Comparison of ENCODE assay signal across 24 mouse cellular contexts in the genomic region with DNA sequence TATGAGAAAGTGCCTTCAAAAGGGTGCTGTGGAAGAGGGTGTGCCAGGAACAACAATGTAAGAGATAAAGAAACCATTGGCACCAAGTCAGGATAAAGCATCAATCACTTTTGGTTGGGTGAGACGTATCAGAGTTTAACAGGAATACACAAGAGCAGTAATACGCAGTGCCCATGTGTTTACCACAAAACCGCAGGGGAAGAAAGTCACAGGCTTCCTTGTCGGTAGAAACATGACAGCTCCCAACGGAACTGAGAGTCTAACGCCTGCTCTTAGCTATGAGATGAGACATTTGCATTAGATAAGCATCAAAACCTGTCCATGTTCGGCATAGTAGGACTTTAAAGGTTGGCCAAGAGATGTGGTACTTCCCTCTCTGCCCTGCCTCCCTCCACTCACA. TPM values are rescaled to one million over a fixed set of nuclear protein-coding genes. Genes with fewer than 3 reads are reported as not detected.
DNase-seq lines count a peak whose midpoint lies in the region; ATAC-seq lines count a peak whose summit lies in the region.
"Had no signal": no experiment of that assay in that cellular context is flagged by ENCODE, and none has a peak within 500 bp of the region (broad histone marks: within the 10 kb centered on the region; RNA-seq: fewer than 3 reads in every experiment).

No protein-coding gene starts in this region.

- peak; percentile 43 for DNase-seq in T-cell, adult 2 months (ENCODE audit: low spot score)
- peak; percentile 35 for DNase-seq in thymus, postnatal 0 days (ENCODE audit: low spot score)
- no peak for DNase-seq in kidney, postnatal 10 days
- no peak for DNase-seq in spleen, adult 12 weeks (ENCODE audit: low spot score)
- no peak for DNase-seq in ovary, postnatal 36 days (ENCODE audit: low spot score)
- DNase-seq in c-Kit-positive CD71-positive TER-119-positive erythroid progenitor cells, embryonic 14.5 days (ENCODE audit: low spot score) = no peak
- DNase-seq: adrenal gland, adult 8-10 months; cerebellum, adult 2 months; cerebellum, postnatal 25 days; gastrocnemius, postnatal 36 days; kidney, adult 2 months; kidney, postnatal 14 days; liver, postnatal 0 days; lung, postnatal 14 days; right cerebral cortex, adult 18-20 months; right cerebral cortex, postnatal 4 days had no signal

- ATAC-seq in megakaryocyte, adult 5-6 weeks (ENCODE audit: poor library complexity, severe bottlenecking) = peak; percentile 71
- ATAC-seq: liver, postnatal 0 days; midbrain, embryonic 15.5 days; Patski had no signal

RNA-seq across cellular contexts. Expression of gene Sst, which starts 46.1 kb away (rescaled TPM):
- total RNA-seq in megakaryocyte, adult 5-6 weeks (2015) = not detected in 2 replicates
- total RNA-seq in megakaryocyte, adult 5-6 weeks (2017) = not detected in 2 replicates
- 2.7 and 3.1 TPM in 2 replicates for polyA plus RNA-seq in thymus, postnatal 0 days (2015; fragmentation: Nextera tagmentation; extraction: Ambion mirVana)
- total RNA-seq: G1E; gastrocnemius, adult 18-20 months; gastrocnemius, postnatal 36 days; heart, adult 8-10 months; heart, postnatal 25 days had no signal
- polyA plus RNA-seq: G1E; heart, embryonic 14.5 days; kidney, adult 2 months; liver, postnatal 0 days; Patski had no signal

Comparison
In these comparisons a context has a peak if more than half of its experiments do, and no peak if none do; other contexts are left out.
1. DNase-seq: peak in T-cell, adult 2 months (single experiment) and thymus, postnatal 0 days (single experiment); none in kidney, postnatal 10 days (single experiment), spleen, adult 12 weeks (single experiment), ovary, postnatal 36 days (single experiment) and c-Kit-positive CD71-positive TER-119-positive erythroid progenitor cells, embryonic 14.5 days (single experiment).